Mouse (Mus musculus) urinary bladder, postnatal 4 days (tissue): ENCODE measurements around the gene Sh2d2a.
"Not testable (repeated sequence)": the region's sequence is repeated elsewhere in the genome, so short reads cannot be mapped to it uniquely, and the experiment has no call there.

Experiments used
- DNase-seq, 2 experiments: peaks; one replicate each; pipeline ENCODE4 v3.0.0; 2021 to 2022; ENCODE audit warnings: low spot score in 2 of 2

Sh2d2a gene

DNA sequence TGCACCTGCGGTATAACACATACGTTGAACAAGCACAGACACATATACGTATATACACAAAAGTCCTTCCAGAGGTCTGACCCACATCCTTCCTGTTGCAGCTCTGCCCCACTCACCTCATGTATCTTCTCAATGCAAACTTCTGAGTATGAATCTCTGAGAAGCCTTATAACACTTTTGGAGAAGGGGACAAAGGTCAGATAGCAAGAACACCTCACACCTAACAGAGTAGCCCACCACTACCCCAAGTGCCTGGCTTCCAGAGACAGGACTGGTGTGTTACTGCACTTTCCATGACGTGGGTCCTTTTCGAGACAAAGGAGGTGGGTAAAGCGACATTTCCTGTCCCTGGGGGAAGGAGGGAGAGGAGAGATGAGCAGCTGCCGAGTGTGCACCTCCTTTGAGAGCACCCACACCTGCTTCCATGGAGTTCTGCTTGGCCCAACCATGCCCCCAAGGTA, at the start of gene Sh2d2a:
Gene Sh2d2a (plus strand): TSS at position 106 of the 461 bp plus-strand sequence.
- no peak for DNase-seq

- DNase-seq, result no peak
These were observed 44.9 kb upstream of the Sh2d2a start for GRCm38 (mm10) chr3:87801681-87802080.

- no peak for DNase-seq
These were observed 42.4 kb upstream of the Sh2d2a start for GRCm38 (mm10) chr3:87804038-87804677.

DNA sequence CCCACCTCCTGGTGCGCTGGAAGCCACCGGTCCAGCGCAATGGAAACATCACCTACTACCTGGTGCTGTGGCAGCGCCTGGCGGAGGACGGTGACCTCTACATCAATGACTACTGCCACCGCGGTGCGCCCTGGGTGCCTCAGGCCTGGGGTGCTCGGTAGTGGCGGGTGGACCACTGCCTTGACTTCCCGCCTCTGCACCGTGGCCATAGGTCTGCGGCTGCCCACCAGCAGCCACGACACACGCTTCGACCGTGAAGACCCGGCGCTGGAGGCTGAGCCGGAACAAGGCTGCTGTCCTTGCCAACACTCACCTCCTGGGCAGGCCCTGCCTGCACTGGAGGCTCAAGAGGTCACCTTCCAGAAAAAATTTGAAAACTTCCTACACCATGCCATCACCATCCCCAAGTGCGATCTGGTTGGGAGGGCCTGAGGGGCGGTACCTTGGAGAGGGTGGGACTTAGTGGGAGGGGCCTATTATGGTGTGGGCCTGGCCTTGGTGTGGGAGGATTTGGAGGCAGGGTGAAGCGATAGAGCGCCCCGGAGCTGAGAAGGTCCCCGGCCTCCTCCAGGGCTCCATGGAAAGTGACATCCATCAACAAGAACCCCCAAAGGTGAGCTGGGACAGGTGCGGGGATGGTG, 37.1 kb upstream of the Sh2d2a start:
- DNase-seq, result no peak

GRCm38 (mm10) chr3:87811297-87811696, 35.3 kb upstream of the Sh2d2a start:
- DNase-seq, result no peak

GRCm38 (mm10) chr3:87812413-87812812, 34.1 kb upstream of the Sh2d2a start:
- DNase-seq, result no peak

DNA sequence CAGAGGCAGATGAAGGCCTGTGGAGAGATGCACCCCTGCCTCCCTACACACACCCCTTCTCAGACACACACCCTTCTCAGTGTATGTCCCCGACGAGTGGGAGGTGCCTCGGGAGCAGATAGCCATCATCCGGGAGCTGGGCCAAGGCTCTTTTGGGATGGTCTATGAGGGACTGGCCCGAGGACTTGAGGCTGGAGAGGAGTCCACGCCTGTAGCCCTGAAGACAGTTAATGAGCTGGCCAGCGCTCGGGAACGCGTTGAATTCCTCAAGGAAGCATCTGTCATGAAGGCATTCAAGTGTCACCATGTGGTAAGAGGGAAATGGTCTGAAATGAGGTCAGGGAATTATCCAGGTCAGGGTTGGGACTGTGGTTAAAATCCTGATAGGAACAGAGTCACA, 33.7 kb upstream of the Sh2d2a start:
- peak in 1 of 2 experiments; percentile 68 for DNase-seq

DNA sequence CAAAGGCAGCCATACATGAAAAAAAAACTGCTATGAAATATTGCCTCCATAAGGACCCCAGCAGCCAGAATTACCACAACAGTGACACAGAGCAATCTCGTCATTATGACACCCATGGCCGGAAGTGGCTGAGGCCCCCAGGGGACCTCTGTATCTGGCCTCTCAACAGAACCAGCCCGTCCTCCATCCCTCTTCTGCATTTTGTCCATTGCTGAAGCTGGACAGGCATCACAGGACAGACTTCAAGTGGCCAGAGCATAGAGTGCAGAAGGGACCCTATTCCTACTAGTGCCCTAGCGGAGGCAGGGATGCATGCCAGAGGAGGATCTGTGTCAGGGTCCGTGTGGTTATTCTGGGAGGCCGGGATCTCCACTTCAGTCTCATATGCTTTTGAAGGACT, 30.4 kb upstream of the Sh2d2a start:
- no peak for DNase-seq

DNA sequence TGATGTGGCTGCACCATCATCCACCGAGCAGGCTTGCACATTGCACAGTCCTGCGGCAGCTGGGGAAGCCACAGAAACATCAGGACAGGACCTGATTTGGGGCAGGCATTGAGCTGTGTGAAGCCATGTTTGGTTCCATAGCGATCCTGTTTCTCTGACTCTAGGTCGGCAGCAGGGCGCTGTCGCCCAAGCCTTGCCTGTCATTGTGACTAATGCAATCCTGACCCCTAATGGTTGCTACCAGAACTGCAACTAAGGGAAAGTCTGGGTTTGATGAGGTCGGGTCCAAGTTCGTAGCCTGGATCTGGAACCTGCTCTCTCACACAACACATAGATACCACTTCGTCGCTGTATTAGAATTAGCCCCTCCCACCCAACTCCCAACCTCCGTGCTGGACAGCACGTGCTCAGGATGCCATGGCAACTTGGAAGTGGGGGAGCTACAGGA, 29.9 kb upstream of the Sh2d2a start:
- no peak for DNase-seq

DNA sequence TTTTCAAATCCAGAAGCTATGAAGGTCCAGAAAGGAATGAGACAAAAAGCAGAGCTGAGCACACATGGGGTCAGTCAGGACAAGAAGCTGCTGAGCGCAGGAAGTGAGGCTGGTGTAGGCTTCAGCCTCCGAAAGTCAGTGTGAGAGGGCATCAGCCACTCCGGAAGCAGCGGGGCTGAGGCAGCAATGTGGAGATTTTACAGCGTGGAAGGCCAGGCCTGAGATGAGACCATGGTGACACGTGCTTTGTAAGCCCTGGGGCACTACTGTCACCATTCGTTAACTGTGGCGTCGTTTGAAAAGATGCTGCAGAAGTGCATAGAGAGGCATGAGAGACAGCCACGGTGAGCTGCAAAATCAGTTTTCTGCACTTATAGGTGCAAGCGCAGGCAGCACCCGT, 28.3 kb upstream of the Sh2d2a start:
- DNase-seq, result no peak

DNA sequence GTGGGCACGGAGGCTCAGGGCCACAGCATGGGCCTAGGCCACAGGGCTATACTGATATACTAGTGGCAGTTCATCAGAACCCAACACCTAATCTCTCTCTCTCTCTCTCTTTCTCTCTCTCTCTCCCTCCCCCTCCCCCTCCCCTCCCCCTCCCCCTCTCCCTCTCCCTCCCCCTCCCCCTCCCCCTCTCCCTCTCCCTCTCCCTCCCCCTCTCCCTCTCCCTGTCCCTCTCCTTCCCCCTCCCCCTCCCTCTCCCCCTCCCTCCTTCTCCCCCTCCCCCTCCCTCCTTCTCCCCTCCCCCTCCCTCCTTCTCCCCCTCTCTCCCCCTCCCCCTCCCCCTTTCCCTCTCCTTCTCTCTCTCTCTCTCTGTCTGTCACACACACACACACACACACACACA, 22.3 kb upstream of the Sh2d2a start, which contains the start of gene Pear1:
Gene Pear1 (minus strand): TSS at position 101 of the 400 bp plus-strand sequence.
- not testable (repeated sequence) for DNase-seq

DNA sequence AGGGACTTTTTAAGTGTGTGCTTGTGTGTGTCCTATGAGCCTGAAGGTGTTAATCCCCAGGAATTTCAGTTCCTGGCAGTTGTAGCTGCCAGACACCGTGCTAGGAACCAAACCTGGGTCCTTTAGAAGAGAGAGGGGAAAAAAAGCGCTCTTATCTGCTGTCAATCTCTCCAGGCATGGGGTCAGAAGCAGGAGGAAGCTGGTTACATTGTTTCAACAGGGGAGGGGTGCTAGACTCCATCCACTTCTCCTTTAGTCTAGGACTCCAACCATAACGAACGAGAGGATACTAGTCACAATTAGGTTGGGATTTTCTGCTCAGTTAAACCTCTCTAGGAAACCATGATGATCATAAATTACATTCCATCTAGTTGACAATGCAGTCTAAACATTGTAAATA, 18.1 kb upstream of the Sh2d2a start:
- no peak for DNase-seq

- no peak for DNase-seq
These were observed 17.5 kb upstream of the Sh2d2a start for GRCm38 (mm10) chr3:87829025-87829424.

DNA sequence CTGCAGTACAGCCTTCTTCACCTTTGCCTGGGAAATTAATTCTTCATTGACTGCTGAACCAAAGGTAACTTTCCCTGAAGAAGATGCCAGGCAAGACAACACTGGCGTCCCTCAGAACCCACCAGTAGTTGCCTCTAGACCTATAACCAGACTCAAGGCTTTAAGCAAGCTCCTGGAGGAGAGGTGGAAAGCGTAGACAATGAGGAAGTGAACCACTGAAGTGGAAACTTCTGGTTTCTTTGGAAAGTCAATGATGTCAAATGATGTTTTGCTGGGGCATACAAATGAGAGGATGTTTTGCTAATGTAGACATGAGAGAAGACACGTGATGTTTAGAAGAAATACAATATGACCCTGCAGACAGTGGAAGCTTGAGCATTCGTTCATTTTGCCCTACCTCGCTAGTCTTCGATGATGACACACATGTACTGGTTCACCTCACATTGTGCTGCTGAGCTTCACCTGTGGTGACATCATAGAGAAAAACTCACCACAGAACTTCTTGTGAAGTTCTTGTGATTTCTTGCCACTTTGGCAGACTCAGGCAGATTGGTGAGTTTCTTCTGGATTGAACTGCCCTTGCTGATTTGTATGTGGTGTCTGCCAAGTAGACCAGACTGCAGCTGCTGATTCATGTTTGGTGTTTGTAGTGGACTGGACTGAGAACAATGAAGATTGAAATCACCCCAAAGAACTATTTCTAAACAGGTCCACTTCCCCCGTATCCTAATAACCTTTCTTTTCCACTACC, 14.3 kb upstream of the Sh2d2a start:
- DNase-seq, result no peak

DNA sequence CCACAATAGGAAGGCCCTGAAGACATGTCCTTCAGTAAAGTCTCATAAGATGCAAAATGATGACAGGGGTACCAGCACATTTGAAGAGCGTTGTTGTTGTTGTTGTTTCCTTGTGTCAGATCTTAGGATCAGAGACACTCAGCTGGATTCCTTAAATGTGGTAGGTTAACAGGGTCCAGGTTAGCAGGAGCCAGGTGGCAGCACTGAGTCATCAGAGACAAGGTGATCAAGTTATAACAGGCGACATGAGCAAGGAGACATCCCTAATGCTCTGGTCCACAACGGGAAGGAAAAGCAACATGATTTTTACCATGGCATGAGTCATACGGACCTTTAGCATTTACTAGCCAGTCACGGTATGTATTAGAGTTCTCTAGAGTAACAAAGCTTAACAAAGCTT, 13.1 kb upstream of the Sh2d2a start:
- no peak for DNase-seq

DNA sequence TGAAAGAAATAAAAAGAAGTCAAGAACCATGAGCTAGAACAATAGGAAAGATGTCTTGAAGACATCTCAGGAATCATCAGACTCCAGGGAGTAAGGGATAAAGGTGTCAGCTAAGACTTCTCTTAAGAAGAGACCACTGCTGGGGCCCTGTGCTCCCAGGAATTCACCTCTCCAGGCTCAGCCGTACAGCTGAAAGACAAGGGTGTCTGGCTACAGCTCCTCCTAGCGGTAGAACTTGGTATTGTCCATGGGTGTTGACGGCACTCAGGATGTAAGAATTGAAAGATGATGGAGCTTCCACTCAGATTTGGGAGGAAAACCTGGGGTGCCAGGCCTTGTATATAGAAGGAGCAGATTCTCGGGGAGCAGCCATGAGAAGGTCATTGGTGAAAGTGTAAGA, 7.9 kb upstream of the Sh2d2a start:
- peak; percentile 43 to 83 for DNase-seq

DNA sequence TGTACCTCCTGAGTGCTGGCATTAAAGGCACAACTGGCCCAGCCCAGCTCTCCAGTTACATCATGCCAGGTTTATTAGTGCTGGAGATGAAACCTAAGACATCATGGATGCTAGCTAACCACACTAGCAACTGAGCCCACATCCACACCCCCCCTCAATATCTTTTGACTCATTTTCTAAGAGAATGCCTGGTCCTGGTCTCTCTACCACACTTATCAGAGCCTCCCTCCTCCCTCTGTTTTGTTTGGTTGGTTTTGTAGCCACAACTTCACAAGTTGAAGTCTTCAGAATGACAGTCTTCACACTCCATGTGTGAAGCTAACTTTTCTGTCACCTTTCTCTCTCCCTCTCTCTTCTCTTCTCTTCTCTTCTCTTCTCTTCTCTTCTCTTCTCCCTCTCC, 5.7 kb upstream of the Sh2d2a start:
- no peak for DNase-seq

- DNase-seq, result no peak
These were observed 1.6 kb upstream of the Sh2d2a start for GRCm38 (mm10) chr3:87844981-87845380.

DNA sequence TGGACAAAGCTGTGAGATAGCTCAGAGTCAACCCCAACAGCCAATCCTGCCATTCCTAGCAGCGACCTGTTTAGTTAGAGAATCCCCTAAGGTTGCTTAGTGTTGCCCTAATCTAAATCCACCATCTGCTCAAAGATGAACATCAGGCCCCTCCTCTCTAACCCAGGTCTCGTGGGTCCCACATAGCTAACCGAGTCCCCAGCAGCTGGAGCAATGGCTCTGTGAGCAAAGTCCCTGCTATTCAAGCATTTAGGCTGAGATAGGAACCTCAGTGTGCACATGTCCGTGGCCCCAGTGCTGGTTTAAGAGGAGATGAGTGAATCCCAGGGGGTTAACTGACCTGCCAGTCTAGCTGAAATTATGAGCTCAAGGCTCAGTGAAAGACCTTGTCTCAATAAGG, 369 bp upstream of the Sh2d2a start:
- no peak for DNase-seq

DNA sequence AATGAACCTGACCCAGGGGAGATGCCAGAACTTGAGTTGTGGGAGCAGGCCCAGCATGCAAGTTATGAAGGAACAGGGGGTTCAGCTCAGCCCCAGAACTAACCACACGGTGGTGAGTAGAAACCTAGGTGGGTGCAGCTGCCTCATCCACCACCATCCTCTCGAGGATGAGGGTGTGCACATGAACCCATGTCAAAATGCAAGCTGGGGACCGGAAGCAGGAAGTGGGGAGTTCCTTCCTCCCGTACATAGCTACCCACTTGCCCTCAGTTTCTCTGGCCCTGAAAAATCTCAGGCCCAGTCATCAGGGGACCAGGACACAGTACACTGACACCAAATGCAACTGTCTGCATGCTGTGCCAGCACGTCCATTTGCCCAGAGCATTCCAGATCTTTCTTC, 1.1 kb downstream of the Sh2d2a start:
- DNase-seq, result no peak

- no peak for DNase-seq
These were observed 2.6 kb downstream of the Sh2d2a start for GRCm38 (mm10) chr3:87849117-87849516.

- DNase-seq, result peak in 1 of 2 experiments; percentile 49
These were observed 8.4 kb downstream of the Sh2d2a start for GRCm38 (mm10) chr3:87854795-87855568.
